Mouse (Mus musculus): ENCODE data around the gene 5730596B20Rik. TPM values are rescaled to one million over a fixed set of nuclear protein-coding genes. Genes with fewer than 3 reads are reported as not detected.

The 5730596B20Rik gene
- polyA plus RNA-seq, 1 experiment from 2014 or later, result 0.99 TPM

DNA sequence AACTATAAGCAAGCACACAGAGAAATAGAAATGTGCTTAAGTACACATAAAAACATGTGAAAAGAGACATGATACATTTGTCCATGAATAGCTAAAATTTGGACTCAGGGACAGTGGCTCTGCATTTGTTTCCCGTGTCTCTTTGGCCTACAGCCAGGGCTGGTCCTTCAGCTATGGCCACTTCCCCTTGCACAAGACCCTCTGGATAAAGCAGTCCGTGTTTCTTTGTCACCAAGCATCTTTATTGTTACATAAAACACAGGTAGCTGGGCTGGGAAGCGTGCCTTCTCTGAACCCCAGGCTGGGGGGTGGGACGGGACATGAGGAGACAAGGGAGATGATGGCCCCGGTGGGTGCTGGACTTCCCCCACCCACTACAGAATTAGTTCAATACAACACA, 37.0 kb downstream of the 5730596B20Rik start:
- 14% methylated on average over 5 of the region's 5 CpGs for WGBS
- Histone ChIP-seq H3K9ac (ENCODE audit: low read length) (0 out of 2 replicates have a peak overlapping the region, but pooled peaks have one; percentile 37), H3K36me3 (ENCODE audit: control insufficient read depth, insufficient read depth, low read length) (no peaks in the 10 kb centered on the region), H3K4me1 (ENCODE audit: control insufficient read depth, insufficient read depth, low read length) (peaks cover 54% of the 10 kb centered on the region), H3K4me2 (ENCODE audit: low read depth, severe bottlenecking) (peak overlapping the region; percentile 95), H3K9me3 (ENCODE audit: control insufficient read depth, low read length) (no peaks in the 10 kb centered on the region), H3K27me3 (ENCODE audit: control insufficient read depth, insufficient read depth, low read length) (no peaks in the 10 kb centered on the region), H3K27ac (replicated peaks; ENCODE audit: low read depth, low read length) (no peak overlapping the region), H3K4me3 (ENCODE audit: low read depth, low read length) (0 out of 2 replicates have a peak overlapping the region, but pooled peaks have one; percentile 5)
- ATAC-seq (ENCODE audit: insufficient number of reproducible peaks, low FRiP score, low TSS enrichment, low read depth) (no peak), DNase-seq (ENCODE audit: low spot score) (no peak)

DNA sequence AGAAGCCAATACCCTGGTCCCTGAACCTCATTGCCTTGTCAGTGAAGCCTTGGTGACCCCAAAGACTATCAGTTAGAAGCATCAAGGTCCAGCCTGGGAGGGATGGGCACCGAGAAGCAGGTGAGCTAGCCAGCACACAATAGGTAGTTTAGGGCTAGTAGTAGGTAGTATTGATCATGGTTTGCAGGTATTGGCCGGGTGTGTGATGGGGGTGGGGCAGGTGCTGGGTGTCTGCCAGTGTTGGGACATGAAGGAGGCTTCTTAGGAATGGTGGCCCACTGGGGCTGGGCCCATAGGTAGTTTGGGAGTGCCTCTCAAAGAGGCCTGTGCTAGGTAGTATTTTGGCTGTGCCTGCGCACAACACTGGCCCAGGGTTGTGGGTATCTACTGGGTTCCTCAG, 37.8 kb downstream of the 5730596B20Rik start:
- Histone ChIP-seq H3K4me3 (ENCODE audit: low read depth, low read length) (no peak overlapping the region), H3K27ac (replicated peaks; ENCODE audit: low read depth, low read length) (no peak overlapping the region), H3K4me1 (ENCODE audit: control insufficient read depth, insufficient read depth, low read length) (peaks cover 53% of the 10 kb centered on the region), H3K27me3 (ENCODE audit: control insufficient read depth, insufficient read depth, low read length) (no peaks in the 10 kb centered on the region), H3K9me3 (ENCODE audit: control insufficient read depth, low read length) (no peaks in the 10 kb centered on the region), H3K9ac (ENCODE audit: low read length) (no peak overlapping the region), H3K4me2 (ENCODE audit: low read depth, severe bottlenecking) (peak overlapping the region; percentile 89; the same call in 1 of the 2 replicates), H3K36me3 (ENCODE audit: control insufficient read depth, insufficient read depth, low read length) (no peaks in the 10 kb centered on the region)
- no peak for ATAC-seq (ENCODE audit: insufficient number of reproducible peaks, low FRiP score, low TSS enrichment, low read depth)
- no peak for DNase-seq (ENCODE audit: low spot score)
- WGBS, result 20% methylated on average over 3 of the region's 3 CpGs

DNA sequence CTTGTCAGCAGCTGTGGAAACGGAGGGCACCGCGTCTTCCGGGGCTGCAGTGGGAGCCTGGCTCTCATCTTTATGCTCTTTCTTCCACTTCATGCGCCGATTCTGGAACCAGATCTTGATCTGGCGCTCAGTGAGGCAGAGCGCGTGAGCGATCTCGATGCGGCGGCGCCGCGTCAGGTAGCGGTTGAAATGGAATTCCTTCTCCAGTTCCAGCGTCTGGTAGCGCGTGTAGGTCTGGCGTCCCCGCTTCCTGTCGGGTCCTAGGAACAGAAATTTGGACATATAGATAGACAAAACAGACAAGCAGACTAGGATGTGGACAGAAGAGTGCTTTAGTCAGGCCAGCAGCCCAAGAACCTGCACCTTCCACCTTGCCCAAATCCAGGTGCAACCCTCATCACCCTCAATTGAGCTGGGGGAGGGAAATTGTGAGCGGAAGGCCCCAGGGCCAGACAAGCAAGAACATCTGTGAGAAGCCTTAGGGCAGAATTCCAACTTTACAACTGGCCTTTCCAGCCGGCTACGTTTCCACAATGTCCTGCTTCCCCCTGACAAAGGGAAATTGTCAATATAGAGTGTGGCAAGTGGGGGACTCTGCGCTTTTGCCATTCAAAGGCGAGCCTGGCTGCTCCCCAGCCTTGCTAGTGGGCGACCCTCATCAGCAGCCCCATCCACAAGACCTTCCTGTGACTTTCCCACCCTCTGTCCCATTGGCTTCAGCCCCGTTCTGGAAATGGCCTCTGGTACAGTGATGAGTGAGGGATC, 38.7 kb downstream of the 5730596B20Rik start:
- Histone ChIP-seq H3K9ac (ENCODE audit: low read length) (peak overlapping the region; percentile 86), H3K4me2 (ENCODE audit: low read depth, severe bottlenecking) (peak overlapping the region; percentile 89), H3K27me3 (ENCODE audit: control insufficient read depth, insufficient read depth, low read length) (no peaks in the 10 kb centered on the region), H3K9me3 (ENCODE audit: control insufficient read depth, low read length) (no peaks in the 10 kb centered on the region), H3K4me3 (ENCODE audit: low read depth, low read length) (peak overlapping the region; percentile 87), H3K27ac (replicated peaks; ENCODE audit: low read depth, low read length) (peak overlapping the region; percentile 98), H3K36me3 (ENCODE audit: control insufficient read depth, insufficient read depth, low read length) (no peaks in the 10 kb centered on the region), H3K4me1 (ENCODE audit: control insufficient read depth, insufficient read depth, low read length) (peaks cover 54% of the 10 kb centered on the region)
- under 1% methylated on average over 30 of the region's 30 CpGs for WGBS
- DNase-seq (ENCODE audit: low spot score) (peak; percentile 75), ATAC-seq (ENCODE audit: insufficient number of reproducible peaks, low FRiP score, low TSS enrichment, low read depth) (no peak)

DNA sequence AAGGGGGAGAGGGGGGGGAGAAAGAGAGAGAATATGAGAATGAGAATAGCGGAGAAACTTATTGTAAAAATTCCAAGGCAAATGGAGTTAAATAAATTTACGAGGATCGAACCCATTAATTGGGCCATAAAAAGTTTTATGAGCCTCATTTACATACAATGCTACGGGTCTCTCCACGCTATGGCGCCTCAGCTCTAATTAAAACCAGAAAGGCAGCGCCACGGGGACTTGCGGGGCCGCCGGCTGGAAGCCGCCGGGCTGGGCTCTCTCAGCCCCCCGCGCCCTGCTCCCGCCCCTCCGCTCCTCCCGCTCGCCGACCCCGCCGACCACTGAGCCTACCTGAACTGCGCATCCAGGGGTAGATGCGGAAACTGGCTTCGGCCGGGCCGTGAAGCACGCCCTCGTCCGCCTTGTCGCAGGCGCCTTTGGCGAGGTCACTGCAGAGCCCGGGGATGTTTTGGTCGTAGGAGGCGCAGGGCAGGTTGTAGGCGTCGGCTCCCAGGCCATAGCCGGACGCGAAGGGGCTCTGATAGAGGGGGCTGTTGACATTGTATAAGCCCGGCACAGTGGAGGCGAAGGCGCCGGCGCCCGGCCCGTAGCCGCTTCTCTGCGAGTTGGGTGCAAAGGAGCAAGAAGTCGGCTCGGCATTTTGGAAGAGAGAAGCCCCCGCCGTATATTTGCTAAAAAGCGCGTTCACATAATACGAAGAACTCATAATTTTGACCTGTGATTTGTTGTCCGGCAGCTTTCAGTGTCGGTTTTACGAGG, 39.6 kb downstream of the 5730596B20Rik start:
- H3K4me1 ChIP-seq (ENCODE audit: control insufficient read depth, insufficient read depth, low read length), result peaks cover 50% of the 10 kb centered on the region
- peak overlapping the region; percentile 98 for H3K27ac ChIP-seq (replicated peaks; ENCODE audit: low read depth, low read length)
- DNase-seq (ENCODE audit: low spot score) (peak; percentile 85), ATAC-seq (ENCODE audit: insufficient number of reproducible peaks, low FRiP score, low TSS enrichment, low read depth) (no peak)
- under 1% methylated on average over 60 of the region's 60 CpGs for WGBS
- H3K27me3 ChIP-seq (ENCODE audit: control insufficient read depth, insufficient read depth, low read length), result no peaks in the 10 kb centered on the region
- H3K4me2 ChIP-seq (ENCODE audit: low read depth, severe bottlenecking), result peak overlapping the region; percentile 89
- H3K4me3 ChIP-seq (ENCODE audit: low read depth, low read length), result peak overlapping the region; percentile 87
- H3K9me3 ChIP-seq (ENCODE audit: control insufficient read depth, low read length), result no peaks in the 10 kb centered on the region
- H3K36me3 ChIP-seq (ENCODE audit: control insufficient read depth, insufficient read depth, low read length), result no peaks in the 10 kb centered on the region
- peak overlapping the region; percentile 86 for H3K9ac ChIP-seq (ENCODE audit: low read length)

DNA sequence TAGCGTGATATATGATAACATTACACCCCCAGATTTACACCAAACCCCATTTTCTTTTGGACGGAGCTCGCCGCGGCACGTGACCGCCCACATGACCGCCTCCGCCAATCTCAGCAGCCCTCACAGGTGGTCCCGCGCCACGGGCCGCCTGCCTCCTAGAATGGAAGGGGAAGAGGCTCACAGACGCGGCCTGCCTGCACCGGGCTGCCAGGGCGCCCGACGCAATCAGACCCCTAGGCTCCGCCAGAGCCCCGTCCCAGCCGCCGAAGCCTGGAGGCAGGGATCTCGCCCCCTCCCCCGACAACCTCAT, 40.1 kb downstream of the 5730596B20Rik start:
- no peaks in the 10 kb centered on the region for H3K36me3 ChIP-seq (ENCODE audit: control insufficient read depth, insufficient read depth, low read length)
- H3K4me2 ChIP-seq (ENCODE audit: low read depth, severe bottlenecking), result peak overlapping the region; percentile 89
- ATAC-seq (ENCODE audit: insufficient number of reproducible peaks, low FRiP score, low TSS enrichment, low read depth), result peak; percentile 52; the same call in 1 of the 2 replicates
- H3K27me3 ChIP-seq (ENCODE audit: control insufficient read depth, insufficient read depth, low read length), result no peaks in the 10 kb centered on the region
- H3K27ac ChIP-seq (replicated peaks; ENCODE audit: low read depth, low read length), result peak overlapping the region; percentile 98
- peaks cover 50% of the 10 kb centered on the region for H3K4me1 ChIP-seq (ENCODE audit: control insufficient read depth, insufficient read depth, low read length)
- peak overlapping the region; percentile 98 for H3K9ac ChIP-seq (ENCODE audit: low read length)
- peak overlapping the region; percentile 87 for H3K4me3 ChIP-seq (ENCODE audit: low read depth, low read length)
- H3K9me3 ChIP-seq (ENCODE audit: control insufficient read depth, low read length), result no peaks in the 10 kb centered on the region
- peak; percentile 96 for DNase-seq (ENCODE audit: low spot score)
- under 1% methylated on average over 25 of the region's 25 CpGs for WGBS

DNA sequence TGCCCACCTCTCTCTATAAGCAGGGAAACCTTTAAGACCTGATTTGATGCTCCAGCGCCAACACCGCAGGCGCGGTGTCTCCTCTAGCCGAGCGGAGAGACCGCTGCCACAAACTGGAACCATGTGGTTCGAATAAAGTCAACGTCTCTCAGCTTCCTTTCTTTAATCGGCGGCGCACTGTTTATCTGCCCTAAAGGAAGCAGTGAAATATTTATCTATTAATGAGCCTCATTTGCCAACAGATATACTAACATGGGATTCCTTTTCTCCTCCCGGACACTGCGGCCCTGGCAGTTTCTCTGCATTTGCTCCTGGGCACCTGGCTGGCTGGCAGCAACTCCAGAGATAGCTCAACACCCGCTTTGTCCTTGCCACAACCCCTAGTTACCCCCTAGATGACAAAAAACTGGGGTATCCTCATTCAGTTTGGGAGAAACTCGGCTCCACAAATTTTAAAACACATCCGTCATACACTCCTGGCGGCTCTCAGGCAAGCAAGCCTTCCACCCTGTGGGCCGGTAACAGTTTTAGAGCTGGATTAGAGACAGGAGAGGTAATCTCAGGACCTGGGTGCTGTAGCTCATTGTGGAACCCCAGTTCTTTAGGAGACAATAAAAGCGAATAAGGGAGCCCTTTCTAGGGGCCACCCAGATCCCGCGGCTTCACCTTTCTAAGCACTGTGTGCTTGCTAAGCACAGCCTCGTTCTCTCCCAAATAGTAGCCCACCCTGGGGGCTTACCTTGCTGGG, 40.8 kb downstream of the 5730596B20Rik start:
- Histone ChIP-seq H3K4me1 (ENCODE audit: control insufficient read depth, insufficient read depth, low read length) (peaks cover 50% of the 10 kb centered on the region), H3K4me2 (ENCODE audit: low read depth, severe bottlenecking) (peak overlapping the region; percentile 89), H3K9ac (ENCODE audit: low read length) (peak overlapping the region; percentile 98), H3K9me3 (ENCODE audit: control insufficient read depth, low read length) (no peaks in the 10 kb centered on the region), H3K27me3 (ENCODE audit: control insufficient read depth, insufficient read depth, low read length) (no peaks in the 10 kb centered on the region), H3K36me3 (ENCODE audit: control insufficient read depth, insufficient read depth, low read length) (no peaks in the 10 kb centered on the region), H3K4me3 (ENCODE audit: low read depth, low read length) (peak overlapping the region; percentile 87), H3K27ac (replicated peaks; ENCODE audit: low read depth, low read length) (peak overlapping the region; percentile 98)
- DNase-seq (ENCODE audit: low spot score) (peak; percentile 68), ATAC-seq (ENCODE audit: insufficient number of reproducible peaks, low FRiP score, low TSS enrichment, low read depth) (no peak)
- under 1% methylated on average over 23 of the region's 23 CpGs for WGBS

DNA sequence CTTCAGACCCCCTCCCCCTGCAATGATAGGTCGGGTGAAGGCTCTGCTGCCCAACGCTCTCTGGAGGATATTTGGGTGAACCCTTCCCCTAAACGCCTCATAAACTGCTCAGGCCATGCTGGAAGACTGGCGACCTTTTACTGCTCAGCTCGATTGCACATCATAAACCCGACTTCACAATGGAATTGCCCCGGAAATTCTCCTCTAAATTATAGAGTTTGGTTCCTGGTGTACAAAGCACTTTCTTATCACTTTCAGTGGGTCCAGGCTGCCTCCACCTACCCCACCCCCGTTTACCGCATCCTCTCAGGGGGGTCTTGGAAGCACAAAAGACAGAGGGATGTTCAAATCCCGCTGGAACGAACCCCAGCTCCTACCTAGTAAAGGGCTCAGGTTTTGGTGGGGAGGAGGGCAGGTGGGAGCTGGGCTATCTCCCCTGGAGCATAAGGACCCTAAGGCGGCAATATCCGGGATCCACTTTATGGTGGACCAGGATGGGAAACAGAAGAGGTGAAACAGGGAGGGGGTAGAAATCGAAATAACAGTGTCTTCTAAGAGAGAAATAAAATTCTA, 41.4 kb downstream of the 5730596B20Rik start:
- Histone ChIP-seq H3K9me3 (ENCODE audit: control insufficient read depth, low read length) (no peaks in the 10 kb centered on the region), H3K27me3 (ENCODE audit: control insufficient read depth, insufficient read depth, low read length) (no peaks in the 10 kb centered on the region), H3K9ac (ENCODE audit: low read length) (peak overlapping the region; percentile 98), H3K4me3 (ENCODE audit: low read depth, low read length) (peak overlapping the region; percentile 87), H3K4me2 (ENCODE audit: low read depth, severe bottlenecking) (peak overlapping the region; percentile 89), H3K36me3 (ENCODE audit: control insufficient read depth, insufficient read depth, low read length) (no peaks in the 10 kb centered on the region), H3K4me1 (ENCODE audit: control insufficient read depth, insufficient read depth, low read length) (peaks cover 49% of the 10 kb centered on the region), H3K27ac (replicated peaks; ENCODE audit: low read depth, low read length) (peak overlapping the region; percentile 98)
- ATAC-seq (ENCODE audit: insufficient number of reproducible peaks, low FRiP score, low TSS enrichment, low read depth) (no peak), DNase-seq (ENCODE audit: low spot score) (peak; percentile 66)
- WGBS, result 3% methylated on average over 14 of the region's 14 CpGs
